Mouse (Mus musculus) cerebellum, postnatal 14 days (tissue): ENCODE measurements at regions not wholly inside any gene's neighbourhood (a gene's known extent, or its start where the extent isn't known, plus 50 kb on each side); places are given as distances from the start of the nearest gene placed in this dataset.

Source experiments
- DNase-seq, 2 experiments: peaks; one replicate each; pipeline ENCODE4 v3.0.0; 2021; ENCODE audit warnings: mixed read lengths in 2 of 2

DNA sequence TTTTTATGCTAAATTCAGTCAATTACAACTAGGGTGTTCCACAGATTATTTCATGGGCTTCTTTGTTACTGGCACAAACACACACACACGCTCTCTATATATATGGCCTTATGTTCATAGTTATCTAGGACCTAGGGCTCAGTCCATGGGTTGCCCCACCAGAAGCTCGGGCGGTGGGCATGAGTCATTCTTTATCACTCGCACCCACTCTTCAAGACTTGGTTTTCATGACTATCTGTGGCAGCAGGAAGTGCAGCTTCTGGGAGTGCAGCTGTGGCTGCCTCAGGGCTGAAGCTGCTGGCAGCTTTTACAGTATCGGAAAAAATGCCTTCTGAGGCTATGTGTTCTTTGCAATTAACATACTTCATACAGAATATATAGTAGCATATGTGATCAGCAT lies 198.7 kb downstream of the Ipo11 start:
- DNase-seq, result no peak

DNA sequence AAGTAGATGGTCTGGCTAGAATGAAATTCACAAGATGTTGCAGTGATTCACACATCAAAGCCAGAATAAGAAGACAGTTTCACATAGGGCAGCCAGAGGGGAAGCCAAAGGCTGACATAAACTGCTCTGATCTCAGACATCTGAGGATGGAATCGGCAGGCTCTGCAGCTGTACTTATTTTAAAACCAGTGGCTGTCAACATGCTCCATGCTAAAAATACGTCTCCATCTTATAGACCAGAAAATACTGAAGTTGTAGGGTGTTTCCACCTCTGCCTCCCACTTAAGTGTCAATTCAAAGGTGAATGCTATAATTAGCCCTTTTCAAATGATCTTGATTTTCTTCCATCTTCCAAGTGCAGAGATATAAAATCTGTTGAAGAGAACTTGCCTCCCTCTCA lies 202.4 kb downstream of the Ipo11 start:
- DNase-seq, result no peak

GRCm38 (mm10) chr13:106732906-106733305 lies 203.9 kb downstream of the Ipo11 start:
- DNase-seq, result peak; percentile 45 to 69

DNA sequence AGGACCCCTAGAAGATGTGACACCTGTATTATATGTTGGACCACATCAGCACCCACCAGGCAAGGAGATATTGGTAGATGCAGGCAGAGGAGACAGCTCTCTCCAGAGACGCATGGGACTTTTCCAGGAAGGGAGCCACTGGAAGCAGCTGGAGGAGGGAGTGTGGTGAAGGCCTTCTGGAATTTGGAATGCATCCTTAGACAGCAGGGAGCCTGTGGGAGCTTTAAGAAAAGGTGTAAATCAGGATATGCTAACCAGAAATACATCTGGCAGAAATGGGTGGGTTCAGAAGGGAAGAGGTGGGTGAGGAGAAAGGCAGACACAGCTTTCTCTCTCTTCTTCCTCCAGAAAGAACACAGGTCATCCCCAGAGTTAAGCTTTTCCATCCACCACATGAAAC lies 213.4 kb downstream of the Ipo11 start:
- no peak for DNase-seq

- no peak for DNase-seq
Observed at GRCm38 (mm10) chr13:106721167-106721566, 215.6 kb downstream of the Ipo11 start.

DNA sequence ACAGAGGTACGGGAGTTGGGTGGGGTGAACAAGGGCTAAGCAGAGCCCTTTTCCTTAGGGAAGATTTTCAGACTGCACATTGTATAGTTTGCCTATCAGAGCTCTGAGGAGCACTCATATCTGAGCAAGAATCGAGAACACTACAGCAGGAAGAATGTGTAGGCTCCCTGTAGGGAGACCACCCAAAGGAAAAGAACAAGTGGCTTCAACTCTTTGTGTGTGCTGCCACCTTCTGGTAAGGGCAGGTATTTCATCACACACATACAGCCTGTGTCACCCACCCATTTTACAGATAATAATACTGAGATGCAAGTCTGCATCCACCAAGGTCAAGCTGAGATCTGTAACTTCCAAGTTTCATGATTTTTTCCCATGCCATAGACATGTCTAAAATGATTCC lies 221.0 kb downstream of the Ipo11 start:
- DNase-seq, result peak; percentile 27 to 52

DNA sequence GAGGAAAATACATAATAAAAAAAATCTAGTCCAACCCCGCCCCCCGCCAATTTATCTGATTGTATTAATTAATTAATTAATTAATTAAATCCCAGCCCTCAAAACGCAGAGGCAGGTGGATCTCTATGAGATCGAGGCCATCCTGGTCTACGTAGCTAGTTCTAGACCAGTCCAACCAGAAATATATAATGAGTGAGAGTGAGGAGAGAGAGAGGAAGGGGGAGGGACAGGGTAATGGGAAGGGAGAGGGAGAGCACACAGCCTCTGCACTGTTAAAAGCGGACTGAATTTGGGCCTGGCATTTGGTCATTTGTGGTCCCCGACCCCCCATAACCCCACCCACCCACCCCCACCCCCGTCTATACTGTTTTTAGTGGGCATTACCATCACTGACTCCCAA lies 221.5 kb downstream of the Ipo11 start:
- no peak for DNase-seq

- no peak for DNase-seq
Observed at GRCm38 (mm10) chr13:106710580-106710979, 226.2 kb downstream of the Ipo11 start.

DNA sequence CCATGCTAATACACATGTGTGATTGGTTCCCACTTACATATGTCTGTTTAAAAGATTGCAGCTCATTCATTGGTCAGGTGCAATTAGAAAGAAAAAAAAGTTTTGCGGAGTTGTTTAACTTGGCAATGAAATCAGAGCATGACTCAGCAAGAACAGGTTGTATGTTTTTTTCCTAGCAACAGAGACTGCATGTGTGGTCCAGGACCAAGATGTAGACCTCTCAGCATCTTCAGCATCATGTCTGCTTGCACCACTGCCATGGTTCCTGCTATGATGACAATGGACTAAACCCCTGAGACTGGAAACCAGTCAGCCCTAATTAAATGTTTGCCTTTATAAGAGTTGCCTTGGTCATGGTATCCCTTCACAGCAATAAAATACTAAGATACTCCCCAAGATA lies 236.4 kb downstream of the Ipo11 start:
- DNase-seq, result no peak

GRCm38 (mm10) chr13:106699957-106700356 lies 236.8 kb downstream of the Ipo11 start:
- DNase-seq, result no peak

DNA sequence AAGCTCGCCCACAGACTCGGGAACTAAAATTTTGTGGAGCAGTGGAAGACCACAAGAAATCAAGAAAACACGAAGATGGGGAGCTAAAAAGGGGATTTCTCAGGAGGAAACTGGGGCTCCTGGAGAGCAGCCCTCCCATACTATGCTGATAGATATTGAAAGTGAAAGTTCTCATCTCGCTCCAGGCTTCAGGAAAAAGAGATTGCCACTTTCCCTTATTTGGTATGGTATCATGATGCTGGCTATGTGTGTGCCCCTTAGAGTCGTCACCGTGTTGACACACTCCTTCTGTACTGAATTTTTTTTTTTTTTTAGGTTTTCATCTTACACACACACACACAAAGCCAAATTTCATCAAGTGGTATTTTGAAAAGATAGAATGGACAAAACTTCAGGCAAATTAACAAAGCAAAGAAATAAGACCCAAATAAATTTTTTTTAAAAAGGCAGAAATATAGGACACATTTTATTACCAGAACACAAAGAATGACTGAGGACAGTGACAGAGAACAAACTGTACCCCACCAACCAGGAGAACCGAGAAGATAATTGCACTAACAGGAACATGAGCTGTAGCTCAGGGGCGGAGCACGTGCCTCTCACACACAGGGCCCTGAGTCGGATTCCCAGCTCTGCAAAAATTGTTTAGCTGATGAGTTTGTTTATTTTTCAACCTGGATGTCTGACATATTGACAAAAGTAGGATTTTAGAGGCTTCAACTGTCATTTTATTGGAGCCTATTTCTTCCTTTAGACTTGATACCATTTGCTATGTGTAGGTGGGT lies 244.8 kb downstream of the Ipo11 start:
- no peak for DNase-seq

DNA sequence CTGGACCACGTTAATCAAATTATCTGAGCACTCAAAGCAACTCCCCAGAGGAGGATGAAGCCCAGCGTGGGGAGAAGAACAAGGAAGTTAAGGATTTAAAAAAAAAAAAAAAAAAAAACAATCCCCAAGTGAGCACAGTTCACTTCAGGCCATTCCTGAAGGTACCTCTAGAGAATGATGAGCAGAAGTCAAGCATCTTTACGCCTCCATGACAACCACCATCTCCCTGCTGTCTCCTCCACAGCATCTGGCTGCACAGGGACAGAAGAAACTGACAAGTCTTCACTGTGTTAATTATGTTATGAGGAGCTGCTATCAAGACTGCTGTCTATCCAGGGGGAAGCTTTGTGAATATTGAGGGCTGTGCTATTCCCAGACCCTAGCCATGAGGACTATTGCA lies 246.6 kb downstream of the Ipo11 start:
- DNase-seq, result no peak

DNA sequence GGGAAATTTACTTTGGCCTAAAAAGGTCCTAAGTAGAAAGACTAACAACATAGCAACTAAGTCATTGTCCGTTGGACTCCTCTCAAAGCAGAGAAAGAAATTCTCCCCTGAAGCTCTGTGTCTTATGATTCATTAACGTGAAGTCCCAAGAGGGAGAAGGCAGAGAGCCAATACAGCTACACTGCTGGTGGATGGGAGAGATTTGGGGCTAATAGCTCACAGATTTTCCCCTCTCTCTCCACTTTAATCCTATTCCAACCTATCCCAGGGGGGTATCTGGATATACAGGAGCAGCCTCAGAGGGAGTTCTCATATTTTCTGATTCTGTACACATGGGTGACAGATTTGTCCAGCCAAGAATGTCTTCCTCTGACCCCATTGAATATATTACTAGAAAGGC lies 247.1 kb downstream of the Ipo11 start:
- no peak for DNase-seq

DNA sequence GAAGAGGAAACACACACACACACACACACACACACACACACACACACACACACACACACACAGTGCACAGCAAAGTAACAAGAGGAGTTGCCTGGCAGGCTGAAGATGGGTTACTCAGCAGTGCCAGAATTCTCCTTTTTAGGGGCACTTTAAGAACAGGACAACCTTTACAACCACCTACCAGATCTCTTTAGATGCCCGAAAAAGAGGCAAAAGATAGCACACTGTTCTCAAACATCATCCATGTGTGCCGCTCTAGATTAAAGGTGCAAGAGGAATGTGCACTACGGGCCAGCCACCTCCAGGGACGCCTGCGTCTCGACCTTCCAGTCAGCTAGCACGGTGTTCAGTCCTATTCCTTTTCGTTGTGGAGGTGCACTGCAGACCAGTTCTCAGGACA lies 247.7 kb downstream of the Ipo11 start:
- DNase-seq, result no peak

DNA sequence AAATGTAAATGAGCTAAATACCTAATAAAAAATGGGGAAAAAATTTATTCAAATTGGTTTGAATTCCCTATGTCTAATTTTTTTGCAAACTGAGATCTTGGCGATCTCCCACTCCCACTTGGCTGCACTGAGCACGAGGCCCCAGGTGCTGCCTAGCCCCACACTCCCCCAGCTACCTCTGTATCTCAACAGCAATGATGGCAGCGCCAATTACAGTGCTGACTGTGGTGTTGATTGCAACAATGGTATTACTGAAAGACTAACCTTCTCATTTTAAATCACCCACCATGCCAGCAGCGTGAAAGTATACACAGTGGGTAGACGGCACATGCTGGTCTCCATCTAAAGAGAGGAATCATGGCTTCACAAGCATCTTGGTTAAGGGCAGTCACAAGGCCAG lies 267.1 kb downstream of the Ipo11 start:
- no peak for DNase-seq

- DNase-seq, result no peak
Observed at GRCm38 (mm10) chr13:106662195-106662594, 274.6 kb downstream of the Ipo11 start.

GRCm38 (mm10) chr13:106649363-106649762 lies 287.4 kb downstream of the Ipo11 start:
- DNase-seq, result no peak

DNA sequence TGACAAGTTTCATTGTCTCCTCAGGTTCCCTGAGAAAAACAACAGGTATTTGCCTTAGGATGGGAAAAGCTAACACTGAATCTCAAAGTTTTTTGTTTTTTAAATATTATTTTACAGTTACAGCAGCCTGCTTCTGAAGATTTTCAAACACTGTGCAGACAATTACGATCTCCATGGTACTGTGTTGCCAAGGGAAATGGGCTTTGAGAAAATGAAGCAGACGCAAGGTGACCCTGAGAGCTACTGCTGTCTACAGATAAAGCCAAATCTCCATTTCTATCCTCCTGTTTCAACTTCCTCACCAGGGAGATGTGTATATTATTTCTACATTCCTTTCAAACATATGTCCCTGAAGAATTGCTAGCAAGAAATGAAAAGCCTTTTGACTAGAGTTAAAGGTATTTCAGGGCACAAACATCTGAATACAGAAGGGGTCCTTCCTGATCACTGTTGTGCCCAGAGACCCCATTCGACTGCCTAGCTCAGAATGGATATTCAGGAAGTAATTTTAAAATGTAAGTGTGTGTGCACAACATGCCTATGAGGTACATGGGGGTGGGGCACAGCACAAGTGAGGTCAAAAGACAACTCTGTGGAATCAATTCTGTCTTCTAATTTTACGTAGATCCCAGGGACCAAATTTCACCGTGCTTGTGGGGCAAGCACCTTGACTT lies 293.3 kb downstream of the Ipo11 start:
- DNase-seq, result no peak

DNA sequence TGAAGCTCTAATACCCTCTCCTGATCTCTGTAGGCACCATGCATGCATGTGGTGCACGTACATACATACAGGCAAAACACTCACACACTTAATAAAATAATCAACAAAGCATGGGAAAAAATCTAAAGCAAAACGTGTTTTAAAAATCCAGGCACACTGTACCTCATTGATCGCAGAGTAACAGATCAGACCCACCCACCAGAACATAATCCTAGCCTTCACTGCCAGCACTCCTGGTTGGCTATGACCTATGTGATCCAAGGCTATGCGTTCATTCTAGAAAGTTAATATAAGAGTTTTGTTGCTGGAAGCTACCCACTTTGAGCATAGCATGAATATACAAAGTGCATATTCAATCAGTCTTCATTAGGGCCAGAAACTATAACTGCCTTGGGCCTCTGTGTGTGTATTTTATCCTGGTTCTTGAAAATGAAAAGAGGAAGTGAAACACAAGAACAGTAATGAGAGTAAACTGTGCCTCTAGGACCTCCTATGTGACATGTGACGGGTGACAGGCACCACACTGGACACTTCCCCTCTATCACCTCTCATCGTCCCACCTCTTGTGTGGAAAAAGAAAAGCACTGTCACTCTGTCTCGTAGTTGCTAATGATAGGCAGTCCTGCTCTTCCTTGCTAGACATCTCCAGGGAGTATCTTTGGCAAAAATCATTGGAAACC lies 297.9 kb downstream of the Ipo11 start:
- DNase-seq, result no peak

GRCm38 (mm10) chr13:106591729-106592128 lies 345.0 kb downstream of the Ipo11 start:
- DNase-seq, result peak in 1 of 2 experiments; percentile 4

DNA sequence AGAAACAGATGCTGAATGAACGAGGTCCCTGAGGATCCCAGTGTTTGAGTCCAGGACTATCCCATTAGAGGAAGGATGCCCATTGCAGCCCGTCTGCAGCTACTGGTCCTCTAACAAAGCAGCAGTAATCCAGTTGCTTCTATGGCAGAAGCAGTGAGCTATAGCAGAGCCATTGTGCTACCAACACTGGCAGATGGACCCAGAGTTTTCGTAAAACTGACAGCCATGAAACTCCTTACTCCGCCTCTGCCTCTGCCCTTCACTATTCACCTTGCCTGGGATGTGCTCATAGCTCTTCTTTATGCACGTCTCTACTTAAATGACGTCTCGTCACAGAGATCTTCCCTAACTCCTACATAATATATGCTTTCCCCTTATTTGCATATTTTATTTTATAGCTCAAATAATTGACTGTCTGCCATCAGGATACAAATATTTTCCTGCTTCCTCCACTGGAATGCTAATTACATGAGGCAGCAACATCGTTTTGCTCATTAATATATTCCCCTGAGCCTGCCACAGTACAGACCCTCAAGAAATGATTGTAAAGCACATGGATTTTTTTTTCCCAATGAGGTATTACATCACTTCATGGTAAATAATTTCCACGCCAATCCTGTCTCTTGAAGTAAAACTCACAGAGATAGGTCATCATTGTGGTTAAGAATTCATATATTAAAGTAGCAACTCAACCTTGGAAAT lies 368.9 kb downstream of the Ipo11 start:
- DNase-seq, result no peak

- peak in 1 of 2 experiments; percentile 18 for DNase-seq
Observed at GRCm38 (mm10) chr13:106562588-106562987, 374.2 kb downstream of the Ipo11 start.

- peak; percentile 72 to 84 for DNase-seq
Observed at GRCm38 (mm10) chr13:106562161-106562560, 374.6 kb downstream of the Ipo11 start.
